Mouse (Mus musculus) olfactory bulb, adult 2 months (tissue): ENCODE measurements around the gene Wars2. TPM values are rescaled to one million over a fixed set of nuclear protein-coding genes. Genes with fewer than 3 reads are reported as not detected.

Experiments
- H3K27ac ChIP-seq: fragments of 200-500 bp; 2 replicates; pipeline ENCODE4 v1.5.1; 2012; ENCODE audit warnings: low read depth, low read length; ENCODE audit not compliant: insufficient read depth
- H3K4me1 ChIP-seq: fragments of 200-500 bp; 2 replicates; pipeline ENCODE4 v1.6.1; 2012; ENCODE audit warnings: low read length; ENCODE audit not compliant: control insufficient read depth, insufficient read depth
- H3K4me3 ChIP-seq: fragments of 200-500 bp; 2 replicates; pipeline ENCODE4 v1.5.1; 2012; ENCODE audit warnings: mild to moderate bottlenecking, low read depth, low read length, moderate library complexity; ENCODE audit not compliant: insufficient read depth
- CTCF ChIP-seq: fragments of 200-500 bp; IDR thresholded peaks from 2 replicates; pipeline ENCODE4 v1.5.1; 2012; ENCODE audit warnings: low read depth, mild to moderate bottlenecking, low read length, moderate library complexity; ENCODE audit not compliant: insufficient read depth
- POLR2A ChIP-seq: fragments of 200-500 bp; IDR thresholded peaks from 2 replicates; pipeline ENCODE4 v1.6.1; 2012; ENCODE audit warnings: mild to moderate bottlenecking, low read depth, low read length, moderate library complexity; ENCODE audit not compliant: insufficient read depth
- WGBS: fragments of 180-500 bp; shearing (Covaris S2); methylation state at CpG from one replicate; pipeline ENCODE4 v1.1.7; 2018; 5-methylcytosine and 5-hydroxymethylcytosine counted together
- polyA plus RNA-seq: library from polyadenylated mRNA; stranded (reverse); fragments of >200 nt; gene quantifications from 2 replicates; pipeline ENCODE4 v1.2.4, GENCODE M21; 2012; ENCODE audit warnings: low replicate concordance; ENCODE audit not compliant: missing spikeins, insufficient read depth, insufficient read length

The Wars2 gene
- polyA plus RNA-seq, 1 experiment = not detected

DNA sequence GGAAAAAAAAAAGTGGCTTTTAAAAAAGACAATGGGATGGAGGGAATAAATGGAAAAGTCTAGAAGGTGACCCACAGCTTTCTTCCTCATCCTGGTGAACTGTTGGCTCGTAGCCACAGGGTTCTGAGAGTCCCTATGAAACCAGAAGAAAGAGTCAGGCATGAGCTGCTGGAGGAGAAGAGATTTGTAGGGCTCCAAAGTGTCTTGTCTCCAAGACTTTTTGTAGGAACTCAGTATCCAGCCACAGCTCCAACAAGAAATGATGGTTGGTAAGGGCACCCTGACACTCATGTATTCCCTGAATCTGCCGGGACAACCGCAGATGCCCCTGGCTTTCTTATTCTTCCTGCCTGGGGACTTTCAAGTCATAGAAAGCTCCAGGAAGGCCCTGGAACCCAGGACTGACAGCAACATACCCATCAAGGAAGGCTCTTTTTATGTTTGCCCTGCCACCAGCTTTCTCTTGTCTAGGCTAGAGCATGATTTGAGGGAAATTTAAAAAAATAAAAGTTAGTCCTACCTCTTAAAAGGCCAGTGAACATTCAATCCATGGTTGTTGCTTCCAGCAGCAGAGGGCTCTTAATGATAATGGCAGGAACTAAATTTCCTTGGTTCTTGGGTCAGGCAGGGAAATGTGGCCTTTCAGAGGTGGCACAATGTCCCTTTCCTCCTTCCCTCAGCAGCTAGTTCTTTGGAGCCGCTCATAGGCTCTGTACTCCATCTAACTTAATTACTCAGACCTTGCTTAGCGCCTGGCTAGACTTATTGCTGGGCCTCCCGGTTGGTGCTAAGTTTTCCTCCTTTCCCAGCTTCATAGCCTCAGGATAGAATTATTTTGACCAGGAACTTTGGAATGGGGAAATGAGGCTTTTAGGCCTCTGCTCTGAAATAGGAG lies 110.7 kb downstream of the Wars2 start:
- no peak overlapping the region for H3K27ac ChIP-seq
- 33% methylated on average over 6 of the region's 6 CpGs for WGBS
- H3K4me1 ChIP-seq = peaks cover 8% of the 10 kb centered on the region; the same call in 1 of the 2 replicates
- no peak overlapping the region for H3K4me3 ChIP-seq
- no peak for TF ChIP-seq CTCF
- TF ChIP-seq POLR2A = no peak

DNA sequence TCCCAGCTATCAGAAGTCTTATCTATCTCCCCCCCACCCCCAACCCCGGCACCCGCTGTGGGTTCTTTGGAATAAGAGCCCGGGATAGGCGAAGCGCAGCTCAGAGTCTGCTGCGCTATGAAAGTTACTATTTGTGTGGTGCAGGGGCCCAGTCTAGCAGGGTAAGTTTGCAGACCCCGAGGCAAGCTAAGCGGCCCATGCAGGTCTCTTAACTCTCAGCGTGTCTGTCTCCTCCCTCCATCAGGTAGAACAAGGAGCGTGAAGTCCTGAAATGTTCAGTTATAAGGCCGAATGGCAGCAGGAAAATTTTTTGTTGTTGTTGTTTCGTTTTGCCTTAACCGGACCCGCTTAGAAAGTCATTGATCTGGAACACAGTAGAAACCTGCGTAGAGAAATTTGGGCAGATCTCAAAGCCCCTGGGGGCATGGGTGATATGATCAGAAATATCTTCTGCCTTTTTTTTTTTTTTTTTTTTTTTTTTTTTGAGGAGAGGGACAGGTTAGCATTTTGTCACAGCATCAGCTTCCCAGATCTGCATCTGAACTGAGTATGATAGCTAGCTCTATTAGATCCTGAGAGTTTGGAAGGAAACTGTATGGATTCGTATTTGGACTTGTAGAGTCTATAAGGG lies 111.7 kb downstream of the Wars2 start:
- no peak overlapping the region for H3K27ac ChIP-seq
- H3K4me1 ChIP-seq = peaks cover 8% of the 10 kb centered on the region; the same call in 1 of the 2 replicates
- H3K4me3 ChIP-seq = no peak overlapping the region
- TF ChIP-seq POLR2A (no peak), CTCF (no peak)
- 8% methylated on average over 16 of the region's 16 CpGs for WGBS

DNA sequence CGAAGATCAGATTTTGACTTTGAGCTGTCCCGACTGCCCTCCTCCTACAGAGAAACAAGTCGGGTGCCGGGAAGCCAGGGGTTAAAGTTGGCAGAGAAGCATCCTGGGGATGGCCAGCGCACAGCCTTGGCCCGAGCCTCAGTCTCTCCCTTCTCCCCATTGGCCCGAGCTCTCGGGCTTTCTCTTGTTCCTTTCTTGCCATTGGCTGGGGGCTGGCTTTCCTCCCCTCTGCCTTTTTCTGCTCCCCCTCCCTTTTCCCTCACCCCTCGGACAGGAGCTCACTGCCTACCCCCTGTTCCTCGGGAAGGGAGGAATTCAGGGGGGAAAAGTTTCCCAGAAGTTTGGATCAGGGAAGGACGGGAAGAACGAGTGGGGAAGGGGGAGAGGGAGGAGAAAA lies 112.2 kb downstream of the Wars2 start:
- H3K4me1 ChIP-seq = peaks cover 8% of the 10 kb centered on the region; the same call in 1 of the 2 replicates
- WGBS = 2% methylated on average over 12 of the region's 12 CpGs
- H3K4me3 ChIP-seq = no peak overlapping the region
- H3K27ac ChIP-seq = no peak overlapping the region
- TF ChIP-seq CTCF (no peak), POLR2A (no peak)

DNA sequence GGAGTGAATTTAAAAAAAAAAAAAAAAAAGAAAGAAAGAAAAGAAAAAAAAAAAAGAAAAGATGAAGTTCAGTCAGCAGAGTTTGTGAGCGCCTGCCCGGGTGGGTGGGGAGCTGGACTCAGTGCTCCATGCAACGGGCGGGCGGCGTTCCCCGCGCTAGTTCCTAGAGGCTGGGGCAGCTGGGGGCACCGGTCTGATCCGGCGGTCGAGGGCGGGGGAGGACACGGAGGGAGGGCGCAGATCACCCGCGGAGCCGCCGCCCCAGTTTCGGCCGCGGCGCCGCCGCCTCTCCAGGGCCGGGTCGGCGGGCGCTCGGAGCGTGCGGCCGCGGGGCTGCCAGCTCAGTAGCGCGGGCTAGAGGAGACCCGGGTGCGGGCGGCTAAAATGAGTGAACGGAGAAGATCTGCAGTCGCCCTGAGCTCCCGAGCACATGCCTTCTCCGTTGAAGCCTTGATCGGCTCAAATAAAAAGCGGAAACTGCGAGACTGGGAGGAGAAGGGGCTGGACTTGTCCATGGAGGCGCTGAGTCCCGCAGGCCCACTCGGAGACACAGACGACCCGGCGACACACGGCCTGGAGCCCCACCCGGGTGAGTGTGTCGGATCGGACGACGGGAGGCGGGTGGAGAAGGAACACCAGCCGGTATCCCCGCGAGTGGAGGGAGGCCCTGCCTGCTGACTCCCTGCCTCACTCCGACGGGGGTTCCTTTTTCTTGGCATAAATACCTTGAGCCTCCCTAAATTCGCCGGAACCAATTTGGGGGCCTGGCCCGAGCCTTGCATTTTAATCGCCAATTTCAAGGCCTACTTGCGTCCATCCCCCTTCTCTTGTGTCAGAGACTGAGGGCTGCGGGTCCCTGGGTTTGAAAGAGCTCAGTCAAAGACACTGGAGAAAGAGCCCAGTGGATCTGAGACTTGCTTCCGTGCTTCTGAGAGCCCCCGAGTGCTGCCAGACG lies 112.9 kb downstream of the Wars2 start:
- no peak overlapping the region for H3K27ac ChIP-seq
- peak overlapping the region; percentile 6; the same call in 1 of the 2 replicates for H3K4me3 ChIP-seq
- TF ChIP-seq POLR2A = no peak
- TF ChIP-seq CTCF = no peak
- peaks cover 8% of the 10 kb centered on the region; the same call in 1 of the 2 replicates for H3K4me1 ChIP-seq
- 2% methylated on average over 73 of the region's 73 CpGs for WGBS

DNA sequence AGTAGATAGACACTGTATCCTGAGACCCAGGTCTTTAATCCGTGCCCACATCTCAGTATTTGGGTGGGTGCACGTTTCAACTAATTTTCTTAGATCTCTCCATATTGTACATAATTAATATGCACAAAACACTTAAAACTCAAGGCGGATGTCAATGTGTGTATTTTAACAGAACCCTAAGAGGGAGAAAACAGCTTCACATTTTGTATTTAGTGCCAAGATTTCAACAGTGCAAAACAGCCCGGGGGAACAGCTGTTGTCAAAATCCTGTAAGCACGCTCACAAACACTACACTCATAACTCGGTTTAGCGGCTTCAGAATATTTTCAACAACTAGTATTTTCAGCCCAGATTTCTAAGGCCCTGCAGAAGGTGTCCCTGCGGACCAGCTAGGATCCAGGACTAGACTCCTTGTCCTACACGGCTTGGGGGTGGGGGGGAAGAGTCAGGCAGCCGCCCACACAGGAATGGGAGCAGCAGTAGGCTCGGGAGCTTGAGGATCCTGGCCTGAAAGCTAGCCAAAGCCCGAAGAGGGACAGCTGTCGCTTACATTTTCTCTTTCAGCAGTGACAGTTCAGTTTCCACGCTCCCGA lies 113.8 kb downstream of the Wars2 start:
- no peak overlapping the region for H3K27ac ChIP-seq
- WGBS = 6% methylated on average over 15 of the region's 15 CpGs
- TF ChIP-seq CTCF (no peak), POLR2A (no peak)
- no peak overlapping the region for H3K4me3 ChIP-seq
- H3K4me1 ChIP-seq = peaks cover 8% of the 10 kb centered on the region; the same call in 1 of the 2 replicates

DNA sequence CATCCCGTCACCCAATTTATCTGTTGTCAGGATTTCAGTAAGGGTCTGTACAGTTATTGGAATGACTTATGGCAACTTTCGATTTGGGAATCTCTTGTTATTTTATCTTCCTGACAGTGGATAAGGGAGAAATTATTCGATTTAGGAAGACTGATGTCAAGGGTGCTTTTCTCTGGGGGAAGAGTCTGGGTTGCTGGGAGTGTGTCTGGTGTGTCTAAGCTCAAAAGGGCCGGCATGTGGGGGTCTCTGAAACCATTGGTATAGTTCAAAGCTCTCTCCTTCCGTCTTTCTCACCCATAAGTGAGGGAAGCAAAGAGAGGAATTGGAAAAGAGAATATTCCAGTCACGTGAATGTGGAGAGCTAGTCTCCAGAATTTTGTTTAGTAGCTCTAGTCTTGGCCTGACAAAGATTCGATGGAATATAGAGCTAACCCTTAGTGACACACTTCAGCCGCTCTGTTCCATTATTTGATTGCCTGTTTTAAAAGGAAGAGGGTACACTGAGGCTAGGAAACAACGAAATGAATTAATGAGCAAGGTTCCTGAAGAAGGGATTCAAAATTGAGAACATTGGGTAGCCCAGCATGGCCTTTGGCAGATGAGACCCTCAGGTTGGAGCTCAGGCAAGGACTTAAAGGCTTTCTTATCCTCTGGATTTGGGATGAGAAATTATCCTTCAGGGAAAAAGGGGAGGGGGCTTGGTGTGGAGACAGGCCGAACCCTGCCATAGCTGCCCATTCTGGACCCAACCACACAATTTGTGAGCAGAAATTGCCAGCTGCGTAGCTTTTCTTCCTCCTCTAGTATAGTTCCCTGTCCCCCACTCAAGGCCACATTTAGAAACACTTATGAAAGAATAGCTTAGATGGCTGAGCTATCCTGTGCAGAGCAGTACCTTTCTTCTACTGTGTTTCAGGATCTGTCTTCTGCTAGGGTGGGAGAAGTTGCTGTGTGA lies 114.8 kb downstream of the Wars2 start:
- Histone ChIP-seq H3K4me3 (no peak overlapping the region), H3K4me1 (peaks cover 8% of the 10 kb centered on the region; the same call in 1 of the 2 replicates), H3K27ac (no peak overlapping the region)
- TF ChIP-seq CTCF (no peak), POLR2A (no peak)
- WGBS = 12% methylated on average over 11 of the region's 11 CpGs

DNA sequence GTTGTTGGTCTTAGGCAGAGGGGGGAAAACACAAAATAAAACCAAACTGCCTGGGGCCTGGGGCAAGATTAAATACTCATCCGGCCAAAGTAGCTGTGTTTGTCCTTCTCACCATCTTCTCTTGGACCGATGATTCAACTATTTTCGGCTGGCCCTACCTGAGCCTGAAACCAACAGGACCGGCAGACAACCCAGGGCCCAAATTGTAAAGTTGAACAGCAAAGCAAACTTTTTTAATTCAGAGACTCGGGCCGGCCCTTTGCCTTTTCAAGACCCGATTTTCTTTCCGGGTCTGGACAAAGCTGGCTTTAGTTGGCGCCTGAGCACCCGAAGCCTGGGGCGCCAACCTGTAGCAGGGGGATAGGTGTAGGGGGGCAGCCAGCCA lies 115.5 kb downstream of the Wars2 start:
- H3K4me3 ChIP-seq = no peak overlapping the region
- WGBS = 7% methylated on average over 11 of the region's 11 CpGs
- H3K4me1 ChIP-seq = peaks cover 8% of the 10 kb centered on the region; the same call in 1 of the 2 replicates
- TF ChIP-seq POLR2A (no peak), CTCF (no peak)
- no peak overlapping the region for H3K27ac ChIP-seq

DNA sequence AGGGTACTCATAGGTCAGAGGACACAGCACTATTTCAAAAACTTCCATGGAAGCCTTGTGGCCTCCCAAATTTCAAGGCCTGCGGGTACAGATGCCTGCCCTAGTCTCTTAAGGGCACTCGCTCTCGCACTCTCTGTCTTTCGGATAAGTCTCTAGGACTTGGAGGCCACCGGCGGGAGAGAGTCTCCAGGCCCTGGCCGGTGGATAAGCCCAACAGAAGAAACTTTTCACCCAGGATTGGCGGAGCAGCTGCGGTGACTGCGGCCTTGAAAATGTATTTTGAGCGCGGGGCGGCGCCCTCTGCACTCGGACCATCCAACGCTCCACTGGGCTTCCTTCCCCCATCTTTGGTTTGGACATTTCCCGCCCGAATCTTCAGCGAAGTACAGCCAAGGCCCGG lies 115.9 kb downstream of the Wars2 start:
- H3K4me1 ChIP-seq = peaks cover 8% of the 10 kb centered on the region; the same call in 1 of the 2 replicates
- H3K4me3 ChIP-seq = no peak overlapping the region
- TF ChIP-seq CTCF (no peak), POLR2A (no peak)
- H3K27ac ChIP-seq = no peak overlapping the region
- WGBS = 7% methylated on average over 20 of the region's 20 CpGs
